9 mouse cellular contexts compared by ENCODE assay signal in genomic region chr7:3366705-3367516, GRCm38 (mm10). TPM values are rescaled to one million over a fixed set of nuclear protein-coding genes. Genes with fewer than 3 reads are reported as not detected.
A peak's percentile ranks its signal among the peaks of the same experiment; 100 is the strongest.
DNase-seq lines count a peak whose midpoint lies in the region; ATAC-seq lines count a peak whose summit lies in the region.
"Had no signal": no experiment of that assay in that cellular context is flagged by ENCODE, and none has a peak within 500 bp of the region (broad histone marks: within the 10 kb centered on the region; RNA-seq: fewer than 3 reads in every experiment).

No protein-coding gene starts in this region.

- peaks cover 20% of the 10 kb centered on the region for H3K4me1 ChIP-seq in kidney, embryonic 15.5 days
- peaks cover 14% of the 10 kb centered on the region for H3K4me1 ChIP-seq in hindbrain, embryonic 13.5 days (replicated peaks)
- peaks cover 7% of the 10 kb centered on the region for H3K4me1 ChIP-seq in midbrain, embryonic 15.5 days

- H3K27me3 ChIP-seq in kidney, embryonic 15.5 days, result peaks cover 16% of the 10 kb centered on the region
- peaks cover 25% of the 10 kb centered on the region for H3K27me3 ChIP-seq in hindbrain, embryonic 13.5 days
- H3K27me3 ChIP-seq in midbrain, embryonic 15.5 days (replicated peaks), result peaks cover 3% of the 10 kb centered on the region; the same call in 1 of the 2 replicates

- no peak overlapping the region for H3K27ac ChIP-seq in kidney, embryonic 15.5 days
- H3K27ac ChIP-seq in hindbrain, embryonic 13.5 days, result no peak overlapping the region
- no peak overlapping the region for H3K27ac ChIP-seq in midbrain, embryonic 15.5 days

- H3K36me3 ChIP-seq in kidney, embryonic 15.5 days, result no peaks in the 10 kb centered on the region
- peaks cover 34% of the 10 kb centered on the region for H3K36me3 ChIP-seq in hindbrain, embryonic 13.5 days
- H3K36me3 ChIP-seq in midbrain, embryonic 15.5 days (replicated peaks), result 0 out of 2 replicates have a peak, but pooled peaks cover 10% of the 10 kb centered on the region

- DNase-seq in kidney, postnatal 14 days, result no peak
- no peak for DNase-seq in cerebellum, adult 18-20 months
- DNase-seq in urinary bladder, postnatal 36 days (ENCODE audit: low spot score in 2 of 2), result no peak

- WGBS in kidney, embryonic 15.5 days, result 11% methylated on average over 42 of the region's 42 CpGs
- 18% methylated on average over 42 of the region's 42 CpGs for WGBS in hindbrain, embryonic 13.5 days
- 23% methylated on average over 42 of the region's 42 CpGs for WGBS in midbrain, embryonic 15.5 days

- peak overlapping the region; percentile 19 for H3K4me3 ChIP-seq in kidney, embryonic 15.5 days (replicated peaks)
- no peak overlapping the region for H3K4me3 ChIP-seq in hindbrain, embryonic 13.5 days
- H3K4me3 ChIP-seq in midbrain, embryonic 15.5 days, result no peak overlapping the region

- H3K4me2 ChIP-seq in kidney, embryonic 15.5 days, result peak overlapping the region; percentile 55
- H3K4me2 ChIP-seq in hindbrain, embryonic 13.5 days, result 0 out of 2 replicates have a peak overlapping the region, but pooled peaks have one; percentile 8
- H3K4me2 ChIP-seq in midbrain, embryonic 15.5 days, result peak overlapping the region; percentile 26

- H3K9me3 ChIP-seq in kidney, embryonic 15.5 days (replicated peaks), result no peaks in the 10 kb centered on the region
- no peaks in the 10 kb centered on the region for H3K9me3 ChIP-seq in hindbrain, embryonic 13.5 days
- no peaks in the 10 kb centered on the region for H3K9me3 ChIP-seq in midbrain, embryonic 15.5 days

- no peak overlapping the region for H3K9ac ChIP-seq in kidney, embryonic 15.5 days
- no peak overlapping the region for H3K9ac ChIP-seq in hindbrain, embryonic 13.5 days
- H3K9ac ChIP-seq in midbrain, embryonic 15.5 days, result no peak overlapping the region

- ATAC-seq in kidney, embryonic 15.5 days (replicated peaks; ENCODE audit: low FRiP score), result peak; percentile 47; the same call in 1 of the 2 replicates
- peak; percentile 37 for ATAC-seq in common myeloid progenitor, adult 5-6 weeks (replicated peaks; ENCODE audit: low read depth, poor library complexity, severe bottlenecking)
- ATAC-seq in hindbrain, embryonic 13.5 days (ENCODE audit: low FRiP score), result peak; percentile 9; the same call in 1 of the 2 replicates
- peak; percentile 32; the same call in 1 of the 2 replicates for ATAC-seq in midbrain, embryonic 15.5 days (replicated peaks)

RNA-seq across cellular contexts. Expression of gene Cacng8, which starts 23.6 kb away (rescaled TPM):
- 1.9 and 2.3 TPM in 2 replicates for polyA plus RNA-seq in kidney, embryonic 15.5 days (2015; fragmentation: Nextera tagmentation; extraction: Ambion mirVana)
- not detected in 2 replicates for total RNA-seq in common myeloid progenitor, adult 5-6 weeks (2017)
- 12.4 and 12.9 TPM in 2 replicates for polyA plus RNA-seq in hindbrain, embryonic 13.5 days (2015; fragmentation: Nextera tagmentation; extraction: Ambion mirVana)
- 18.3 and 19.0 TPM in 2 replicates for polyA plus RNA-seq in midbrain, embryonic 15.5 days (2015; fragmentation: Nextera tagmentation; extraction: Ambion mirVana)
- polyA plus RNA-seq: liver, embryonic 16.5 days had no signal

RNA-seq across cellular contexts. Expression of gene Cacng7, which starts 34.2 kb away (rescaled TPM):
- 0.90 and 1.00 TPM in 2 replicates for polyA plus RNA-seq in kidney, embryonic 15.5 days (2015; fragmentation: Nextera tagmentation; extraction: Ambion mirVana)
- not detected in 2 replicates for total RNA-seq in common myeloid progenitor, adult 5-6 weeks (2017)
- 4.3 and 4.7 TPM in 2 replicates for polyA plus RNA-seq in hindbrain, embryonic 13.5 days (2015; fragmentation: Nextera tagmentation; extraction: Ambion mirVana)
- polyA plus RNA-seq in midbrain, embryonic 15.5 days (2015; fragmentation: Nextera tagmentation; extraction: Ambion mirVana), result 4.0 TPM in 2 replicates
- polyA plus RNA-seq: liver, embryonic 16.5 days had no signal

RNA-seq across cellular contexts. Expression of gene Cacng6, which starts 57.1 kb away (rescaled TPM):
- 0.62 and 1.5 TPM in 2 replicates for polyA plus RNA-seq in kidney, embryonic 15.5 days (2015; fragmentation: Nextera tagmentation; extraction: Ambion mirVana)
- total RNA-seq in common myeloid progenitor, adult 5-6 weeks (2017), result not detected in 2 replicates
- polyA plus RNA-seq in hindbrain, embryonic 13.5 days (2015; fragmentation: Nextera tagmentation; extraction: Ambion mirVana), result 0.13 and 0.16 TPM in 2 replicates
- polyA plus RNA-seq in midbrain, embryonic 15.5 days (2015; fragmentation: Nextera tagmentation; extraction: Ambion mirVana), result not detected in 2 replicates
- total RNA-seq: adrenal gland, adult 18-20 months had no signal
